Mouse (Mus musculus) liver, embryonic 14.5 days (tissue): Measurements from ENCODE around the gene Gm21887.
"Not testable (repeated sequence)": the region's sequence is repeated elsewhere in the genome, so short reads cannot be mapped to it uniquely, and the experiment has no call there.

ENCODE experiments used
- CTCF ChIP-seq: IDR thresholded peaks from 2 replicates; pipeline ENCODE4 v1.5.1; 2016; ENCODE audit warnings: antibody characterized with exemption, low read depth, control low read depth
- EP300 ChIP-seq: IDR thresholded peaks from 2 replicates; pipeline ENCODE4 v1.6.1; 2016; ENCODE audit warnings: antibody characterized with exemption, low read depth

DNA sequence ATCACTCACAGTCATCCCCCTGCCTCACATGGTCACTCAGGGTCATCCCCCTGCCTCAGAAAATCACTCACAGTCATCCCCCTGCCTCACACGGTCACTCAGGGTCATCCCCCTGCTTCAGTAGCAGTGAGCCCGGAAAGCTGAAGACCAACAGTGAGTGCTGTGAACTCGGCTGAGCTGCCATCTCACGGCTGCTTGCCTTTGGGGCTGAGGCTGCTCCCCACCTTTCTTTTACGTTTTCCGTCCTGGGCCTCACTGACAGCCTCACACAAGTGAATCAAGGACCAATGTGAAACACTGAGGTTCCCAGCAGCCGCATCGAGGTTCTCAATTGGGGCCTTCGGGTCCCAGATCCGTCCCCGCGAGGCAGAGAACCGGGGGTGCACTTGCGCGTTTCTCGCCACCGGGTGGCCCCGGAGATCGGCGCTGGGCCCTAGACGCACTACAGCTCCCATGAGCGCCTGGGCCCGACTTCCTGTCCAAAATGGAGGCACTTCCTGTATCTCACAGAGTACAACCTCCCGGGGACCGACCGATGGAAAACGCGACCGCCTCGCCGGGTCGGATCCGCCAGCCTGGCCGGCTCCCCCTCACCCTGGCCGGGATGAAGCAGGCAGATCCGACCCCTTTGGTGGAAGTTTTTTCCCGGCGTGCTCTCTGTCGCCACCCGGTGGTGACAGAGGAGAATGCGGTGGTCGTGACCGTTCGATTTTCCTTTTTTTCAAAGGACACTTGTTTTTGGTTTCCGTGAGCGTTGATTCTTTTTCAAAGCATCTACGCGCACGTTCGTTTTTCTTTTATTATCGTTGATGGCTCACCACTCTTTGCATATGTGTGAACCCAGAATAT, 22.7 kb upstream of the Gm21887 start:
- TF ChIP-seq CTCF, EP300: not testable (repeated sequence)
